Mouse (Mus musculus): ENCODE data around the gene Serpinb6a. TPM values are rescaled to one million over a fixed set of nuclear protein-coding genes. Genes with fewer than 3 reads are reported as not detected.
A peak's percentile ranks its signal among the peaks of the same experiment; 100 is the strongest.
"Not testable (repeated sequence)": the region's sequence is repeated elsewhere in the genome, so short reads cannot be mapped to it uniquely, and the experiment has no call there.

The Serpinb6a gene
- polyA plus RNA-seq, 1 experiment from 2014 or later, result 12.9 TPM

GRCm38 (mm10) chr13:33937587-33937986 lies 65.0 kb downstream of the Serpinb6a start:
- not testable (repeated sequence) for ATAC-seq; H3K4me2 ChIP-seq; H3K27me3 ChIP-seq (replicated peaks); H3K36me3 ChIP-seq; H3K9me3 ChIP-seq (replicated peaks); H3K4me3 ChIP-seq; H3K9ac ChIP-seq; H3K27ac ChIP-seq
- peaks cover 15% of the 10 kb centered on the region for H3K4me1 ChIP-seq

- no peak overlapping the region for H3K27ac ChIP-seq
- WGBS (ENCODE audit: insufficient replicate concordance), result 76% methylated on average over 5 of the region's 5 CpGs
- no peaks in the 10 kb centered on the region for H3K9me3 ChIP-seq (replicated peaks)
- H3K4me2 ChIP-seq, result no peak overlapping the region
- no peak overlapping the region for H3K4me3 ChIP-seq
- H3K9ac ChIP-seq, result no peak overlapping the region
- peaks cover 12% of the 10 kb centered on the region for H3K4me1 ChIP-seq
- peaks cover 6% of the 10 kb centered on the region for H3K27me3 ChIP-seq (replicated peaks)
- no peak for ATAC-seq
- no peaks in the 10 kb centered on the region for H3K36me3 ChIP-seq
Observed at GRCm38 (mm10) chr13:33937151-33937550, 65.4 kb downstream of the Serpinb6a start.

- WGBS (ENCODE audit: insufficient replicate concordance), result 2% methylated on average over 44 of the region's 44 CpGs
- H3K4me3 ChIP-seq, result peak overlapping the region; percentile 61
- peaks cover 6% of the 10 kb centered on the region for H3K27me3 ChIP-seq (replicated peaks)
- no peaks in the 10 kb centered on the region for H3K9me3 ChIP-seq (replicated peaks)
- no peaks in the 10 kb centered on the region for H3K36me3 ChIP-seq
- H3K4me2 ChIP-seq, result peak overlapping the region; percentile 82
- no peak overlapping the region for H3K27ac ChIP-seq
- peak overlapping the region; percentile 62 for H3K9ac ChIP-seq
- ATAC-seq, result peak; percentile 51; the same call in 1 of the 2 replicates
- peaks cover 11% of the 10 kb centered on the region for H3K4me1 ChIP-seq
Observed at GRCm38 (mm10) chr13:33935465-33936181, 67.0 kb downstream of the Serpinb6a start.

- Histone ChIP-seq H3K9me3 (replicated peaks) (no peaks in the 10 kb centered on the region), H3K9ac (no peak overlapping the region), H3K27ac (no peak overlapping the region), H3K4me1 (peaks cover 11% of the 10 kb centered on the region), H3K4me2 (peak overlapping the region; percentile 82; the same call in 1 of the 2 replicates), H3K4me3 (no peak overlapping the region), H3K27me3 (replicated peaks) (peaks cover 6% of the 10 kb centered on the region), H3K36me3 (no peaks in the 10 kb centered on the region)
- WGBS (ENCODE audit: insufficient replicate concordance), result 52% methylated on average over 6 of the region's 6 CpGs
- ATAC-seq, result no peak
Observed at GRCm38 (mm10) chr13:33934743-33935142, 67.9 kb downstream of the Serpinb6a start.

- H3K4me1 ChIP-seq, result peaks cover 7% of the 10 kb centered on the region; the same call in 1 of the 2 replicates
- no peak for ATAC-seq
- no peak overlapping the region for H3K4me2 ChIP-seq
- WGBS (ENCODE audit: insufficient replicate concordance), result 64% methylated on average over 3 of the region's 3 CpGs
- no peaks in the 10 kb centered on the region for H3K9me3 ChIP-seq (replicated peaks)
- no peaks in the 10 kb centered on the region for H3K36me3 ChIP-seq
- no peak overlapping the region for H3K27ac ChIP-seq
- H3K4me3 ChIP-seq, result no peak overlapping the region
- H3K27me3 ChIP-seq (replicated peaks), result peaks cover 6% of the 10 kb centered on the region
- H3K9ac ChIP-seq, result no peak overlapping the region
Observed at GRCm38 (mm10) chr13:33930912-33931311, 71.7 kb downstream of the Serpinb6a start.

GRCm38 (mm10) chr13:33930281-33930680 lies 72.3 kb downstream of the Serpinb6a start:
- no peak for ATAC-seq
- no peak overlapping the region for H3K4me2 ChIP-seq
- 63% methylated on average over 2 of the region's 2 CpGs for WGBS (ENCODE audit: insufficient replicate concordance)
- no peaks in the 10 kb centered on the region for H3K9me3 ChIP-seq (replicated peaks)
- no peak overlapping the region for H3K9ac ChIP-seq
- no peak overlapping the region for H3K27ac ChIP-seq
- H3K27me3 ChIP-seq (replicated peaks), result peaks cover under 1% of the 10 kb centered on the region; the same call in 1 of the 2 replicates
- peaks cover under 1% of the 10 kb centered on the region; the same call in 1 of the 2 replicates for H3K4me1 ChIP-seq
- H3K36me3 ChIP-seq, result no peaks in the 10 kb centered on the region
- H3K4me3 ChIP-seq, result no peak overlapping the region

GRCm38 (mm10) chr13:33921699-33922098 lies 80.9 kb downstream of the Serpinb6a start:
- Histone ChIP-seq H3K9ac (no peak overlapping the region), H3K36me3 (peaks cover 16% of the 10 kb centered on the region), H3K9me3 (replicated peaks) (no peaks in the 10 kb centered on the region), H3K4me3 (no peak overlapping the region), H3K27me3 (replicated peaks) (no peaks in the 10 kb centered on the region), H3K4me2 (no peak overlapping the region), H3K27ac (no peak overlapping the region), H3K4me1 (no peaks in the 10 kb centered on the region)
- no peak for ATAC-seq
- WGBS (ENCODE audit: insufficient replicate concordance), result 71% methylated on average over 5 of the region's 5 CpGs

- Histone ChIP-seq H3K4me1 (no peaks in the 10 kb centered on the region), H3K36me3 (peaks cover 16% of the 10 kb centered on the region), H3K4me3 (no peak overlapping the region), H3K27me3 (replicated peaks) (no peaks in the 10 kb centered on the region), H3K27ac (no peak overlapping the region), H3K9ac (no peak overlapping the region), H3K9me3 (replicated peaks) (no peaks in the 10 kb centered on the region), H3K4me2 (no peak overlapping the region)
- no peak for ATAC-seq
- WGBS (ENCODE audit: insufficient replicate concordance), result 84% methylated on average over 6 of the region's 6 CpGs
Observed at GRCm38 (mm10) chr13:33921041-33921440, 81.6 kb downstream of the Serpinb6a start.

GRCm38 (mm10) chr13:33906821-33907220 lies 95.8 kb downstream of the Serpinb6a start:
- Histone ChIP-seq H3K4me1 (no peaks in the 10 kb centered on the region), H3K36me3 (no peaks in the 10 kb centered on the region), H3K9ac (no peak overlapping the region), H3K9me3 (replicated peaks) (no peaks in the 10 kb centered on the region), H3K4me2 (no peak overlapping the region), H3K4me3 (no peak overlapping the region), H3K27me3 (replicated peaks) (no peaks in the 10 kb centered on the region), H3K27ac (no peak overlapping the region)
- 60% methylated on average over 3 of the region's 3 CpGs for WGBS (ENCODE audit: insufficient replicate concordance)
- no peak for ATAC-seq

GRCm38 (mm10) chr13:33905176-33905954 lies 97.2 kb downstream of the Serpinb6a start, which contains the start of gene Serpinb6c:
TSS of gene Serpinb6c (minus strand) at chr13:33905708.
- 62% methylated on average over 18 of the region's 18 CpGs for WGBS (ENCODE audit: insufficient replicate concordance)
- no peak within 1 kb of the TSS for H3K9ac ChIP-seq
- no peak for ATAC-seq
- H3K27me3 ChIP-seq (replicated peaks), result no peaks in the 10 kb centered on the region
- no peak within 1 kb of the TSS for H3K4me3 ChIP-seq
- H3K27ac ChIP-seq, result no peak within 1 kb of the TSS
- H3K4me1 ChIP-seq, result no peaks in the 10 kb centered on the region
- H3K36me3 ChIP-seq, result no peaks in the 10 kb centered on the region
- no peak within 1 kb of the TSS for H3K4me2 ChIP-seq
- no peaks in the 10 kb centered on the region for H3K9me3 ChIP-seq (replicated peaks)

- Histone ChIP-seq H3K4me2 (no peak overlapping the region), H3K9me3 (replicated peaks) (no peaks in the 10 kb centered on the region), H3K9ac (no peak overlapping the region), H3K4me1 (no peaks in the 10 kb centered on the region), H3K27ac (no peak overlapping the region), H3K4me3 (no peak overlapping the region), H3K27me3 (replicated peaks) (no peaks in the 10 kb centered on the region), H3K36me3 (no peaks in the 10 kb centered on the region)
- ATAC-seq, result no peak
- 79% methylated on average over 2 of the region's 2 CpGs for WGBS (ENCODE audit: insufficient replicate concordance)
Observed at GRCm38 (mm10) chr13:33903290-33903689, 99.3 kb downstream of the Serpinb6a start.

- WGBS (ENCODE audit: insufficient replicate concordance), result 38% methylated on average over 2 of the region's 2 CpGs
- Histone ChIP-seq H3K4me2 (no peak overlapping the region), H3K27ac (no peak overlapping the region), H3K4me3 (no peak overlapping the region), H3K9ac (no peak overlapping the region), H3K4me1 (no peaks in the 10 kb centered on the region), H3K9me3 (replicated peaks) (no peaks in the 10 kb centered on the region), H3K27me3 (replicated peaks) (no peaks in the 10 kb centered on the region), H3K36me3 (no peaks in the 10 kb centered on the region)
- no peak for ATAC-seq
Observed at GRCm38 (mm10) chr13:33894207-33894606, 108.4 kb downstream of the Serpinb6a start.
